Mouse (Mus musculus) liver, adult 2 months (tissue): ENCODE data around the gene Lbx2.

ENCODE experiments used
- CTCF ChIP-seq: fragments of 200-500 bp; IDR thresholded peaks from 2 replicates; pipeline ENCODE4 v1.5.1; 2011; ENCODE audit warnings: low read depth, low read length, control low read depth
- POLR2A ChIP-seq: fragments of 200-500 bp; IDR thresholded peaks from 2 replicates; pipeline ENCODE4 v1.6.1; 2011; ENCODE audit warnings: low read length, control low read depth; ENCODE audit not compliant: insufficient read depth; ENCODE audit errors: extremely low read depth

GRCm38 (mm10) chr6:83124851-83125312 is 38.7 kb downstream of the Lbx2 start:
- TF ChIP-seq POLR2A (peak; percentile 59; the same call in 1 of the 2 replicates), CTCF (no peak)
